Mouse (Mus musculus) hindbrain, embryonic 12.5 days (tissue): ENCODE measurements around the gene Cdkn1a. TPM values are rescaled to one million over a fixed set of nuclear protein-coding genes. Genes with fewer than 3 reads are reported as not detected.
A peak's percentile ranks its signal among the peaks of the same experiment; 100 is the strongest.

ENCODE experiments used
- ATAC-seq: fragments of 200-750 bp; cut with Nextera tagmentation; 2 replicates; pipeline ENCODE4 v1.8.0; 2017; ENCODE audit warnings: moderate TSS enrichment; ENCODE audit not compliant: low FRiP score
- H3K27ac ChIP-seq: fragments of 300-500 bp; sonication (generic); 2 replicates; pipeline ENCODE4 v1.5.1; 2016; ENCODE audit warnings: mild to moderate bottlenecking
- H3K27me3 ChIP-seq: fragments of 300-500 bp; sonication (generic); 2 replicates; pipeline ENCODE4 v1.6.1; 2016; ENCODE audit warnings: mild to moderate bottlenecking
- H3K36me3 ChIP-seq: fragments of 300-500 bp; sonication (generic); 2 replicates; pipeline ENCODE4 v1.6.1; 2016; ENCODE audit warnings: mild to moderate bottlenecking
- H3K4me1 ChIP-seq: fragments of 300-500 bp; sonication (generic); 2 replicates; pipeline ENCODE4 v1.6.1; 2016
- H3K4me2 ChIP-seq: fragments of 300-500 bp; sonication (generic); replicated peaks from 2 replicates; pipeline ENCODE4 v1.6.1; 2016; ENCODE audit warnings: mild to moderate bottlenecking
- H3K4me3 ChIP-seq: fragments of 300-500 bp; sonication (generic); 2 replicates; pipeline ENCODE4 v1.5.1; 2016; ENCODE audit warnings: mild to moderate bottlenecking
- H3K9ac ChIP-seq: fragments of 300-500 bp; sonication (generic); 2 replicates; pipeline ENCODE4 v1.6.1; 2016; ENCODE audit warnings: mild to moderate bottlenecking, moderate library complexity
- H3K9me3 ChIP-seq: fragments of 300-500 bp; sonication (generic); replicated peaks from 2 replicates; pipeline ENCODE4 v1.6.1; 2016; ENCODE audit warnings: mild to moderate bottlenecking
- WGBS: fragments of 180-500 bp; shearing (Covaris S2); methylation state at CpG from one replicate; pipeline ENCODE4 v1.1.7; 2016; 5-methylcytosine and 5-hydroxymethylcytosine counted together
- polyA plus RNA-seq: library from polyadenylated mRNA; unstranded; fragments of >200 nt; fragmentation: Nextera tagmentation; extraction: Ambion mirVana; gene quantifications from 2 replicates; pipeline ENCODE4 v1.2.1, GENCODE M21; 2016

Cdkn1a gene
- polyA plus RNA-seq, 1 experiment from 2014 or later = 39.0 TPM

DNA sequence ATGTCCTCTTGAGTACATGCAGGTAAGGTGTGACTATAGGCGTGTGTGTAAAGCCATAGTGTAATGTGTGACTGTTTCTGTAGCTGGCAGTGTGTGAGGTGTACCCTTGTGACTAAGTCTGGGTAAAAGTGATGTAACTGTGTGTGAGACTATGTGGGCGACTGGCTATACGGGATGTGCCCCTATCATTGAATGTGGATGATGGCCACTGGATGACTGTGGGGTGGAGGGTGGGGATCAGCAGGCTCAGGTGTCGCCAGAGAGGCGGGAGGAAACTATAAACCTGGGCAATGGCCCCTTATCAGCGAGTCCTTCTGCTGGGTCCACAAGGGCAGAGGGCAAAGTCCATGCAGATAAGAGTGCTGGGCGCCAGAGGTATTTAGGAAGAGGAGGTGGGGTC, 40.9 kb upstream of the Cdkn1a start:
- H3K4me3 ChIP-seq = no peak overlapping the region
- WGBS = 83% methylated on average over 7 of the region's 7 CpGs
- no peak overlapping the region for H3K9ac ChIP-seq
- no peaks in the 10 kb centered on the region for H3K27me3 ChIP-seq
- no peaks in the 10 kb centered on the region for H3K9me3 ChIP-seq
- H3K27ac ChIP-seq = no peak overlapping the region
- peaks cover 24% of the 10 kb centered on the region for H3K36me3 ChIP-seq
- H3K4me1 ChIP-seq = peaks cover 6% of the 10 kb centered on the region
- no peak for ATAC-seq
- H3K4me2 ChIP-seq = no peak overlapping the region

DNA sequence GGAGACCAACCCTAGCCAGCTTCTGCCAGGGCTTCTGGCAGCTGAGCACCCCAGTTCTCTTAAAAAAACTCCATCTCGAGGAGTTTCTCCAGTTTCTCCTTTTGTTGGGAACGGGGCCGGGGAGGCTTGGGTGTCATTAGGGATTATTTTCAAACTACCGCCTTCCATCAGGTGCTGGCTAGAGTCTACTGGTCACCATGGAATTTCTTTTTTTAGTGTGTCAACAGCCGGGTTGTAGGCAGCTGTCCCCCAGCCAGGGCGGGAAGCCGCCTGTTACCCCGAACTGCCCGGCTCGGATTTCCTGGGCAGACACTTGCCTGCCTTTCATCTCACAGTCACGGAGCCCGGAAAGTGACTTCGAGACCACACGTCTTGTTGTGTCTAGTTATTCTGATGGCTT, 40.0 kb upstream of the Cdkn1a start:
- Histone ChIP-seq H3K4me1 (peaks cover 9% of the 10 kb centered on the region), H3K36me3 (peaks cover 16% of the 10 kb centered on the region), H3K9me3 (no peaks in the 10 kb centered on the region), H3K4me2 (no peak overlapping the region), H3K9ac (no peak overlapping the region), H3K4me3 (no peak overlapping the region), H3K27ac (no peak overlapping the region), H3K27me3 (no peaks in the 10 kb centered on the region)
- ATAC-seq = no peak
- WGBS = 57% methylated on average over 14 of the region's 14 CpGs

DNA sequence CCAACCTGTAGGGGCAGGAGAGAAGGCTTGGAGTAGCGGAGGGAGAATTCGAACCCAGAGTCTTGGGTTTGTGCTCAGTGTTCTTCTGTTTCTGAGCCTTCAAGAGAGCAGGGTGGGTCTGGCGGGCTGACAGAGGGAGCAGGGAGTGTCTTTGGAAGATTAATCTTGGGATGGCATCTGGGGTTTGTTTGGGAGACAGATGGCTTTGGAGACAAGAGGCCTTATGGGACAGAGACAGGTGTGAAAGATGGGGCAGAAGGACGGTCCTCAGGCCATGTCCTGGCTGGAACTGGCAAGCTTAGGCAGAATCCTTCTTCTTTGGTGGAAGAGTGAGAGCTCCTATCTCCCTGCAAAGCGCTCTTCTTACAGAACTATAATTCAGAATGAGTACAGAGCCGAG, 37.7 kb upstream of the Cdkn1a start:
- peaks cover 27% of the 10 kb centered on the region for H3K4me1 ChIP-seq
- ATAC-seq = no peak
- no peaks in the 10 kb centered on the region for H3K9me3 ChIP-seq
- H3K27ac ChIP-seq = no peak overlapping the region; the same call in 1 of the 2 replicates
- 88% methylated on average over 6 of the region's 6 CpGs for WGBS
- H3K27me3 ChIP-seq = no peaks in the 10 kb centered on the region
- H3K36me3 ChIP-seq = 0 out of 2 replicates have a peak, but pooled peaks cover under 1% of the 10 kb centered on the region
- H3K9ac ChIP-seq = no peak overlapping the region
- H3K4me3 ChIP-seq = no peak overlapping the region
- H3K4me2 ChIP-seq = no peak overlapping the region

DNA sequence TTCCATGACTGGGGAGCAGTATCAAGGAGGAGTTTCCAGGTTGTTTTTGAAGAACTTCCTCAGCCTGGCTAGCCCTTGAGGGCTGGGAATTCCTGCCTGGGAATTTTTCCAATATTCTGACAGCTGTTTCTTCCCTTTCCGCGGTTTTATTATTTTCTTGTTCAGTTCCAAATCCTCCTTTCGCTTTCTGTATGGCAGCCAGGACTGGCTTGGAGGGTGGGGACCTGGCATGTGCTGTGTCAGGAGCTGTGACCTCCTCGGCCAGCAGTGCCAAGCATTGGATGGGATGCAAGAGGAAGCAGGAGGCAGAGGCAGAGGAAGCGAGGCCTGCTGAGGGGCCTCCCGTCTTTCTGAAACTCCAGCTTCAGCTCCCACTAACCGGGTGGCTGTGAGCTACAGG, 36.9 kb upstream of the Cdkn1a start:
- WGBS = 67% methylated on average over 7 of the region's 7 CpGs
- Histone ChIP-seq H3K4me2 (no peak overlapping the region), H3K27ac (no peak overlapping the region; the same call in 1 of the 2 replicates), H3K9ac (no peak overlapping the region), H3K4me1 (peaks cover 34% of the 10 kb centered on the region), H3K27me3 (no peaks in the 10 kb centered on the region), H3K4me3 (no peak overlapping the region), H3K36me3 (no peaks in the 10 kb centered on the region), H3K9me3 (no peaks in the 10 kb centered on the region)
- no peak for ATAC-seq

DNA sequence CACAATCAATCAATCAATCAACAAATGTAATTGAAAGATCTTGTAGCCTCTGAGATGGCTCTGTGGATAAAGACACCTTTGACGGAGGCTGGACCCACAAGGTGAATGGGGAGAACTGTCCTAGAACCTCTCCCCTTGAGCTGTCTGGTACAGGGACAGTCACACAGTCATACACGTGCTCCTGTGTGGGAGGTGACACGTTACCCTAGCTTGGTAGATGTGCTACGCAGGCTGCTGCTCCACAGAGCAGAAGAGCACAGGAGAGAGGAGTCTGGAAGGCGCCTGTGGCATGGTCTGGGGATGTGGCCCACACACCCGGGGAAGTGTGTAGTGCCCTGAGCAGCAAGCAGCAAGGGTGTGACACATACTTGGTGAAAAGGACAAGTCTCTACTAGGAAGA, 36.3 kb upstream of the Cdkn1a start:
- no peak for ATAC-seq
- 87% methylated on average over 6 of the region's 6 CpGs for WGBS

DNA sequence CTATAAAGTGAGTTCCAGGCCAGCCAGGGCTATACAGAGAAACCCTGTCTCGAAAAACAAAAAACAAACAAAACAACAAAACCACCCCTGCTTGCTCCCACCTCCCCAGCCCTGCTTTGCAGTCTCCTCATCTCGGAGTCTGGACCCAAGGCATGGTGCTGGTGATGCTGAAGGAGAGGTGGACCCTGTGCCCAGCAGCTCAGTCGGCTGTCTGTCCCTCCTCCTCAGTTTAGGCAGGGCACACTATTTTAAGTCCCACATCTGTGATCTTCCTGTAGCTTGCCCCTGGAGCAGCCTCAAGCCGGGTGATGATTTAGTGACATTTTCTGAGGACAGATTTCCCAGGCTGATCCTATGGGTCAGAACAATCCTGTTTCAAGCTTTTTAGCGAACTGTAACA, 35.2 kb upstream of the Cdkn1a start:
- H3K27me3 ChIP-seq = no peaks in the 10 kb centered on the region
- H3K4me3 ChIP-seq = no peak overlapping the region
- ATAC-seq = no peak
- no peaks in the 10 kb centered on the region for H3K36me3 ChIP-seq
- no peaks in the 10 kb centered on the region for H3K9me3 ChIP-seq
- 61% methylated on average over 5 of the region's 5 CpGs for WGBS
- H3K4me1 ChIP-seq = peaks cover 32% of the 10 kb centered on the region
- H3K27ac ChIP-seq = no peak overlapping the region
- no peak overlapping the region for H3K4me2 ChIP-seq
- H3K9ac ChIP-seq = no peak overlapping the region

More for the DNA sequence above, 36.3 kb upstream of the Cdkn1a start:
- Histone ChIP-seq H3K27ac (no peak overlapping the region), H3K9me3 (no peaks in the 10 kb centered on the region), H3K27me3 (no peaks in the 10 kb centered on the region), H3K4me3 (no peak overlapping the region), H3K9ac (no peak overlapping the region), H3K4me2 (no peak overlapping the region), H3K36me3 (no peaks in the 10 kb centered on the region), H3K4me1 (peaks cover 34% of the 10 kb centered on the region)

DNA sequence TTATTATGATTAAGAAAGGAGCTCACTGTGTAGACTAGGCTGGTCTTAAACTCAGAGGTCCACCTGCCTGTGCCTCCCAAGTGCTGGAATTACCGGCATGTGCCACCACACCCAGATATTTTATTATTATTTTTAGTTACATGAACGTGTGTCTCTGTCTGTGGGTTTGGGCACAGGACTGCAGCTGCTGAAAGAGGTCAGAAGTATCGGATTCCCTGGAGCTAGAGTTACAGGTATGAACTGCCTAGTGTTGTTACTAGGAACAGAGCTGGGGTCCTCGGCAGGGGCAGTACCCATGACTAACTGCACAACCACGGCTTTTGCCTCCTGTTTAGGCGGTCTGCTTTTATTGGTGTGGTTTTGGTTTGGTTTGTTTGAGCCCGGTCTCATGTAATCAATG, 34.6 kb upstream of the Cdkn1a start:
- peak overlapping the region; percentile 21; the same call in 1 of the 2 replicates for H3K4me2 ChIP-seq
- no peak overlapping the region for H3K9ac ChIP-seq
- H3K27ac ChIP-seq = peak overlapping the region; percentile 64
- no peaks in the 10 kb centered on the region for H3K9me3 ChIP-seq
- H3K27me3 ChIP-seq = no peaks in the 10 kb centered on the region
- no peak for ATAC-seq
- 24% methylated on average over 7 of the region's 7 CpGs for WGBS
- H3K36me3 ChIP-seq = no peaks in the 10 kb centered on the region
- peaks cover 31% of the 10 kb centered on the region for H3K4me1 ChIP-seq
- no peak overlapping the region for H3K4me3 ChIP-seq

DNA sequence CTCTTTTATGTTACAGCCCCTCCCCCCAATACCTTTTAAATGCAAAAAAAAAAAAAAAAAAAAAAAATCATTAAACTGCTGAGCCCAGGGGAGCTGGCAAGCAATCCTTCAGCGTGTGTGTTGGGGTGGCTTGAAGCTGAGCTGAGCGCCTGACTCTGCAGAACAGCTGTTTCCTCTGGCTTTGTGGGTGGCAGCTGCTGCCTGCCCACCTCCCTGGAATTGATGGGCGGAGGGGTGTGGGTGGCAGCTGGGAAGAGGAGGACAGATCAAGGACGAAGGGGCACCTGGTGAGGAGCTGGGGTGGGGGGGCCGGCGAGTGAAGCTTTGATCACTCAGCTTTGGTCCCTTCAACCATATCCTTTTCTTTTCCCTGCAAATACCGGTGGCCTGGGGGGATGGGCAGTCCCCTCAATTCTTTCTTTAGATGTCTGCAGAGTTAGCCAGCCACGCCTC, 34.1 kb upstream of the Cdkn1a start:
- peak overlapping the region; percentile 21; the same call in 1 of the 2 replicates for H3K4me2 ChIP-seq
- H3K4me3 ChIP-seq = no peak overlapping the region
- 1% methylated on average over 8 of the region's 8 CpGs for WGBS
- no peaks in the 10 kb centered on the region for H3K36me3 ChIP-seq
- H3K9ac ChIP-seq = no peak overlapping the region
- peaks cover 32% of the 10 kb centered on the region for H3K4me1 ChIP-seq
- peak overlapping the region; percentile 64 for H3K27ac ChIP-seq
- no peaks in the 10 kb centered on the region for H3K9me3 ChIP-seq
- no peaks in the 10 kb centered on the region for H3K27me3 ChIP-seq
- ATAC-seq = peak; percentile 67

DNA sequence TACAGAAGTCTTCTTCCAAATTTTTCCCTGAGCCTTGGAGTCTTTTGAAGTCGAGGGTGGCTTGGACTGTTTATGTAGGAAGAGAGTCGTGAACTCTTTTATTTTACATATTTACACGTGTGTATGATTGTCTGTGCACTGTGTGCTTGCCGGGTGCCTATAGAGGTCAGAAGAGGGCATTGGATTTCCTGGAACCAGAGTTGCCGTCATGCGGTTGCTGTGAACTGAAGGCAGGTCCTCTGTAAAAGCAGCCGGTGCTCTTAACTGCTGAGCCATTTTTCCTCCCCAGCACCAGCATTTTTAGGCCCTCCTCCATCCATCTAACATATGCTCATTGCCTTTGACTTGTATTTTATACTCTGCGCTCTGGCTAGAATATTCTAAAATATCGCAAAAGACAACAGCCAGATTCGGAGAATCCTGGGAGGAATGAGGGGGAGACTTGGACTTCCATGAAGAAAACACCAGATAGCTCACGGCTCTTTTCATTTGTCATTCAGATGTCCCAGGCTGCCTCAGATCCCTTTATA, 33.4 kb upstream of the Cdkn1a start:
- Histone ChIP-seq H3K9ac (no peak overlapping the region), H3K9me3 (no peaks in the 10 kb centered on the region), H3K4me1 (peaks cover 39% of the 10 kb centered on the region), H3K27ac (peak overlapping the region; percentile 64; the same call in 1 of the 2 replicates), H3K4me3 (no peak overlapping the region), H3K36me3 (no peaks in the 10 kb centered on the region), H3K4me2 (no peak overlapping the region), H3K27me3 (no peaks in the 10 kb centered on the region)
- ATAC-seq = no peak
- 80% methylated on average over 11 of the region's 11 CpGs for WGBS

DNA sequence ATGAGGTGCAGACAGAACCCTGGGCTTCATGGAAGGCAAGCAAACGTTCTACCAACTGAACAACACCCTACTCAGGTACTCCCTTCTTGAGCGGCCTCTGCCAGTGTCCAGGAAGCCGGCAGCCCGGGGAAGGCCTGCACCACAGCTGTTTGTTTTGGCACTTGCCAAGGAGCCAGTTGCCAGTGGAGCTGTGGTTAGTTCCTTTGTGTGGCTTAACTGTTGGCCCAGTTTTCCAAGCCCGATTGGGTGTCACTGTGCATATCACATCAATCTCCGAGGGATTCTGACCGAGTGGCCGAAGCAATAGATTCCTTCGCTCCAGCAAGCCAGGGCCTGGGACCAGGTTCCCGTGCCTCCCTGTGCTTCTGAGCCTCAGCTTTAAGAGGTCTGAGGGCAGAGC, 32.8 kb upstream of the Cdkn1a start:
- H3K4me1 ChIP-seq = peaks cover 45% of the 10 kb centered on the region
- H3K36me3 ChIP-seq = no peaks in the 10 kb centered on the region
- H3K9me3 ChIP-seq = no peaks in the 10 kb centered on the region
- no peak overlapping the region for H3K9ac ChIP-seq
- no peak for ATAC-seq
- H3K4me2 ChIP-seq = no peak overlapping the region
- H3K4me3 ChIP-seq = no peak overlapping the region
- no peaks in the 10 kb centered on the region for H3K27me3 ChIP-seq
- H3K27ac ChIP-seq = 0 out of 2 replicates have a peak overlapping the region, but pooled peaks have one; percentile 19
- 77% methylated on average over 10 of the region's 10 CpGs for WGBS

DNA sequence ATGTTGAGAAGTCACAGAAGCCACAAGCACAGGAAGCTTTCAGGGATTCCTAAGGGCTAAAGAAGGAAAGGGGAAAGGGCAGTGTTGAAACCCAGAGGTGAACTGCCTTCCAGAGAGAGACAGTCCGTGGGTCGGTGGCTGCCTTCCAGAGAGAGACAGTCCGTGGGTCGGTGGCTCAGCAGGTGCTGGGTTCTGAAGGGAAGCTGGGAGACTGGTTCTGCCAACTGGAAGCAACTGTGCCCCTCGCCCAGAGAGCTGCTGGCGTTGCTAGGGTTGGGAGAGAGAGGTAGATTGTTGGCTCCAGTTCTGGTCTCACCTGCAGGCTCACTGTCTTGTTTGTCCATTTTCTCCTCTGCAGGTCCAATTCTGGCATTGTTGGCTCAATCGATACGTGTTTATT, 32.3 kb upstream of the Cdkn1a start:
- Histone ChIP-seq H3K4me3 (no peak overlapping the region), H3K27ac (no peak overlapping the region), H3K36me3 (no peaks in the 10 kb centered on the region), H3K4me2 (no peak overlapping the region), H3K27me3 (no peaks in the 10 kb centered on the region), H3K9ac (no peak overlapping the region), H3K4me1 (peaks cover 49% of the 10 kb centered on the region), H3K9me3 (no peaks in the 10 kb centered on the region)
- ATAC-seq = no peak
- 74% methylated on average over 8 of the region's 8 CpGs for WGBS

DNA sequence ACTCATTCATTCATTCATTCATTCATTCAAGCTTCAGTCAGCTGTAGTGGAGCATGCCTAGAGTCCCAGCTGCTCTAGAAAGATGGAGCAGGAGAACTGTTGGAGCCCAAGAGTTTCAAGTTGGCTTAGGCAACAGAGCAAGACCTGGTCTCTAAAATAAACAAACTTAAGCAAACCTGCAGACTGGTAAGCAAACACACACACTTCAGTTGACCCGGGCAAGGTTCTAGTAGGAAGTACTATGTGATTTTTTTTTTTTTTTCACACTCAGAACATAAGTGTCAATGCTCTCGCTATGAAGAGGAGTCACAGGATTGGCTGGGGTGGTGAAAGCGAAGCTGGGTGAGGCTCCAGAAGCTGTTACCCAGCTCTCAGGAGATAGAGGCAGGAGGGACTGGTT, 31.2 kb upstream of the Cdkn1a start:
- Histone ChIP-seq H3K9ac (no peak overlapping the region), H3K27ac (no peak overlapping the region), H3K36me3 (no peaks in the 10 kb centered on the region), H3K4me2 (no peak overlapping the region), H3K9me3 (no peaks in the 10 kb centered on the region), H3K27me3 (no peaks in the 10 kb centered on the region), H3K4me1 (peaks cover 56% of the 10 kb centered on the region), H3K4me3 (no peak overlapping the region)
- 88% methylated on average over 3 of the region's 3 CpGs for WGBS
- no peak for ATAC-seq

DNA sequence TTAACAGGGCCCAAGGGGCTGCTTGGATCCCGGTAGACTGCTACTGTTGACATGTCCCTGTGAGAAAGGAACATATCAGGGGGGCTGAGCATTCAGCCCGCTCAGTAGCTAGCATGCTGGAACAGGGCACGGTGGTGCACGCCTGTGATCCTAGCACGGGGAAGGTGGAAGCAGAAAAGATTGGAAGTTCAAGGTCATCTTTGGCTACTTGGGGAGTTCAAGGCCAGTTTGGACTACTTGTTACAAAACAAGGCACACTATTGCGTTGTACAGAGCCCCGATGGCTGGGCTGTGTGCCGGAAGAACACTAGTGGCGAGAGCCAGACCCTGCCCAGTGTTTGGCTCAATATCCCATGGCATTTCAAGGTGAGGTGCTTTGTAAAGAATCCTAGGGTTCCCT, 29.8 kb upstream of the Cdkn1a start:
- Histone ChIP-seq H3K4me1 (peaks cover 52% of the 10 kb centered on the region), H3K4me3 (no peak overlapping the region), H3K4me2 (no peak overlapping the region), H3K9me3 (no peaks in the 10 kb centered on the region), H3K27ac (no peak overlapping the region), H3K9ac (no peak overlapping the region), H3K36me3 (no peaks in the 10 kb centered on the region), H3K27me3 (no peaks in the 10 kb centered on the region)
- 88% methylated on average over 9 of the region's 9 CpGs for WGBS
- no peak for ATAC-seq
